Mouse (Mus musculus): Measurements from ENCODE around the gene Homer1. TPM values are rescaled to one million over a fixed set of nuclear protein-coding genes. Genes with fewer than 3 reads are reported as not detected.

Gene Homer1
- total and polyA plus RNA-seq, 3 experiments: 14.6 to 32.2 (median 16.2) TPM

- Histone ChIP-seq H3K4me3 (replicated peaks in 1 of 3; ENCODE audit: low read depth in 2 of 3, low read length in 2 of 3, poor library complexity in 1 of 3) (peak overlapping the region; percentile 65 to 92 (median 71)), H3K9me3 (replicated peaks; ENCODE audit: low read length) (no peaks in the 10 kb centered on the region), H3K79me2 (replicated peaks; ENCODE audit: control insufficient read depth, extremely low read depth, insufficient read depth, poor library complexity, severe bottlenecking) (peaks cover 14% of the 10 kb centered on the region), H3K4me2 (ENCODE audit: insufficient read depth, low read depth, poor library complexity, severe bottlenecking) (peak overlapping the region; percentile 56; the same call in 1 of the 2 replicates), H3K27me3 (replicated peaks) (no peaks in the 10 kb centered on the region), H3K9ac (ENCODE audit: insufficient read depth, low read depth) (peak overlapping the region; percentile 68), H3K4me1 (ENCODE audit: control insufficient read depth in 1 of 2, insufficient read depth in 2 of 2) (peaks cover 9 to 42% of the 10 kb centered on the region in 2 experiments), H3K27ac (ENCODE audit: insufficient read depth, low read depth) (peak overlapping the region; percentile 84), H3K36me3 (replicated peaks in 1 of 2; ENCODE audit: control insufficient read depth in 1 of 2, insufficient read depth in 1 of 2, low read length in 1 of 2) (peaks cover 0 to 3% of the 10 kb centered on the region in 2 experiments)
- in situ Hi-C loops (cut with MboI; ENCODE audit: low pct_ligation_motif_present, low pct_unique_long_range_greater_than_20kb, low sequenced_read_pairs) (no loop called here), dilution Hi-C loops (cut with MboI; ENCODE audit: extremely low pct_ligation_motif_present, extremely low pct_unique_long_range_greater_than_20kb, low sequenced_read_pairs) (no loop called here)
- DNase-seq (ENCODE audit: extremely low read depth): no peak
- TF ChIP-seq ZNF384 (IDR thresholded peaks at IDR 0.05; ENCODE audit: low read depth, low read length) (peak; percentile 91), TBP (conservative IDR thresholded peaks at IDR 0.05; ENCODE audit: low read depth, low read length) (no peak)
Observed at GRCm38 (mm10) chr13:93302846-93303562, 3.6 kb downstream of the Homer1 start.

DNA sequence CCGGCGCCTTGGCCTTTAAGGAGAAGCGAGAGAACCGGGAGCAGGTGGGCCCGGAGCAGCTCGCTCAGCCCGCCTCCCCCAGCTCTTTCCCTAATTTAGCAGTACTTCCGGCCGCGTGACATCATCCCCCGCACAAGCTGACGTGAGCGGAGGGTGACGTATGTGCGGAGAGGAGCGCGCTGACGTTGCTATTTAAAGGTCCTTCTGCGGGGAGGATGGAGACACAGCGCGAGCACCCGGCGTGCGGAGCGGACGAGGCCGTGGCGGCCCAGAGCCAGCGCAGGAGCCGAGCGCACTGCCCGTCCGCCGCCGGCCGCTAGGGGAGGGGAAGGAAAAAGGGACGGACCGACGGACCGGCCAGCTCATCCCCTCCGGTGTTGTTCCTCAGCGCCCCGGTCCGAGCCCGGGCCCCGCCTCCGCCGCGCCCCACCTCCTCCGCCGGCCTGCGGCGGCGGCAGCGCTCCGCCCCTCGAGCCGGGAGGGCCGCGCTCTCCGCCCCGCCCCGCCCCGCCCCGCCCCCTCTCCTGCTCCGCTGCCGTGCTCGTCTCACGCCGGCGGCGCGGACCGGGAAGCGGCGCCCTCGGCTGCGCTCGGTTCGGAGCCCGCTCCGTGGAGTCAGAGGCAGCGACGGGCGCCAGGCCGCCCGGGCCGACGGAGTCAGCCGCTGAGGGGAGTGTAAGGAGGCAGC is 4.3 kb downstream of the Homer1 start:
- Histone ChIP-seq H3K4me1 (ENCODE audit: control insufficient read depth in 1 of 2, insufficient read depth in 2 of 2) (peaks cover 9 to 48% of the 10 kb centered on the region in 2 experiments), H3K9ac (ENCODE audit: insufficient read depth, low read depth) (peak overlapping the region; percentile 68), H3K27ac (ENCODE audit: insufficient read depth, low read depth) (peak overlapping the region; percentile 84), H3K79me2 (replicated peaks; ENCODE audit: control insufficient read depth, extremely low read depth, insufficient read depth, poor library complexity, severe bottlenecking) (peaks cover 14% of the 10 kb centered on the region), H3K4me2 (ENCODE audit: insufficient read depth, low read depth, poor library complexity, severe bottlenecking) (no peak overlapping the region), H3K27me3 (replicated peaks) (no peaks in the 10 kb centered on the region), H3K36me3 (replicated peaks in 1 of 2; ENCODE audit: control insufficient read depth in 1 of 2, insufficient read depth in 1 of 2, low read length in 1 of 2) (peaks cover 0 to 1% of the 10 kb centered on the region in 2 experiments), H3K9me3 (replicated peaks; ENCODE audit: low read length) (no peaks in the 10 kb centered on the region), H3K4me3 (replicated peaks in 1 of 3; ENCODE audit: low read depth in 2 of 3, low read length in 2 of 3, poor library complexity in 1 of 3) (peak overlapping the region; percentile 65 to 92 (median 71))
- dilution Hi-C loops (cut with MboI; ENCODE audit: extremely low pct_ligation_motif_present, extremely low pct_unique_long_range_greater_than_20kb, low sequenced_read_pairs) (no loop called here), in situ Hi-C loops (cut with MboI; ENCODE audit: low pct_ligation_motif_present, low pct_unique_long_range_greater_than_20kb, low sequenced_read_pairs) (no loop called here)
- peak; percentile 94 for DNase-seq (ENCODE audit: extremely low read depth)
- TF ChIP-seq PAX5 (IDR thresholded peaks at IDR 0.05; ENCODE audit: low read length): no peak
- TF ChIP-seq POLR2AphosphoS2 (IDR thresholded peaks at IDR 0.05; ENCODE audit: low read depth, low read length): 0 out of 2 replicates have a peak, but pooled peaks have one; percentile 43
- peak; percentile 92 for TF ChIP-seq SIN3A (IDR thresholded peaks at IDR 0.05; ENCODE audit: low read length)
- TF ChIP-seq USF1 (IDR thresholded peaks at IDR 0.05; ENCODE audit: low read depth, low read length): peak; percentile 51
- peak; percentile 88 for TF ChIP-seq ETS1 (conservative IDR thresholded peaks at IDR 0.05; ENCODE audit: low read depth, low read length)
- TF ChIP-seq BHLHE40 (IDR thresholded peaks at IDR 0.05; ENCODE audit: low read depth, low read length): peak; percentile 62
- peak; percentile 40; the same call in 1 of the 2 replicates for TF ChIP-seq MAFK (IDR thresholded peaks at IDR 0.05; ENCODE audit: insufficient replicate concordance, low read length)
- TF ChIP-seq E2F4 (IDR thresholded peaks at IDR 0.05; ENCODE audit: insufficient replicate concordance, low read depth, low read length): no peak
- peak; percentile 66; the same call in 1 of the 2 replicates for TF ChIP-seq KAT2A (IDR thresholded peaks at IDR 0.05; ENCODE audit: insufficient replicate concordance, low read length)
- TF ChIP-seq NELFE (IDR thresholded peaks at IDR 0.05; ENCODE audit: low read depth, low read length): peak; percentile 53
- TF ChIP-seq EP300 (IDR thresholded peaks at IDR 0.05; ENCODE audit: low read length): peak; percentile 35; the same call in 1 of the 2 replicates
- peak in 1 of 2 experiments; percentile 51; a peak in 2 of 4 replicates for TF ChIP-seq CTCF (conservative IDR thresholded peaks at IDR 0.05 in 1 of 2, IDR thresholded peaks at IDR 0.05 in 1 of 2; ENCODE audit: low read depth in 2 of 2, low read length in 2 of 2)
- no peak for TF ChIP-seq RCOR1 (conservative IDR thresholded peaks at IDR 0.05; ENCODE audit: low read depth, low read length)
- TF ChIP-seq RAD21 (IDR thresholded peaks at IDR 0.05; ENCODE audit: low read depth, low read length): no peak
- peak; percentile 90 for TF ChIP-seq TBP (conservative IDR thresholded peaks at IDR 0.05; ENCODE audit: low read depth, low read length)
- TF ChIP-seq ZC3H11A (IDR thresholded peaks at IDR 0.05; ENCODE audit: low read depth, low read length): no peak
- TF ChIP-seq HCFC1 (IDR thresholded peaks at IDR 0.05; ENCODE audit: low read depth, low read length): peak; percentile 84
- TF ChIP-seq USF2 (conservative IDR thresholded peaks at IDR 0.05; ENCODE audit: low read depth, low read length): no peak
- TF ChIP-seq MAZ (IDR thresholded peaks at IDR 0.05; ENCODE audit: low read depth, low read length): no peak
- TF ChIP-seq SMC3 (IDR thresholded peaks at IDR 0.05; ENCODE audit: low read depth, low read length): no peak
- TF ChIP-seq MAX (IDR thresholded peaks at IDR 0.05; ENCODE audit: low read length): peak; percentile 39; the same call in 1 of the 2 replicates
- peak; percentile 86 for TF ChIP-seq ELF1 (IDR thresholded peaks at IDR 0.05; ENCODE audit: low read depth, low read length)
- peak; percentile 23; the same call in 1 of the 2 replicates for TF ChIP-seq NRF1 (IDR thresholded peaks at IDR 0.05; ENCODE audit: low read depth, low read length)
- TF ChIP-seq ZMIZ1 (IDR thresholded peaks at IDR 0.05; ENCODE audit: low read depth, low read length): peak; percentile 83
- TF ChIP-seq JUND (conservative IDR thresholded peaks at IDR 0.05; ENCODE audit: low read depth, low read length): no peak; the same call in 1 of the 2 replicates
- TF ChIP-seq MEF2A (IDR thresholded peaks at IDR 0.05; ENCODE audit: borderline replicate concordance, low read depth, low read length): peak; percentile 60; the same call in 1 of the 2 replicates
- peak; percentile 89 for TF ChIP-seq UBTF (IDR thresholded peaks at IDR 0.05; ENCODE audit: low read depth, low read length)
- TF ChIP-seq MXI1 (IDR thresholded peaks at IDR 0.05; ENCODE audit: low read depth, low read length): peak; percentile 88

Measured in CH12.LX (cell line).